Comparison of ENCODE assay signal across 17 mouse cellular contexts in genomic region chr12:35384211-35384610, GRCm38 (mm10).
DNase-seq lines count a peak whose midpoint lies in the region; ATAC-seq lines count a peak whose summit lies in the region.
"Had no signal": no experiment of that assay in that cellular context is flagged by ENCODE, and none has a peak within 500 bp of the region (broad histone marks: within the 10 kb centered on the region; RNA-seq: fewer than 3 reads in every experiment).

No protein-coding gene starts in this region.

- H3K27me3 ChIP-seq in neural tube, embryonic 15.5 days (replicated peaks): no peaks in the 10 kb centered on the region
- H3K27me3 ChIP-seq: midbrain, embryonic 15.5 days had no signal

- no peaks in the 10 kb centered on the region for H3K4me1 ChIP-seq in neural tube, embryonic 15.5 days
- H3K4me1 ChIP-seq: midbrain, embryonic 15.5 days had no signal

- 88% methylated on average over 4 of the region's 4 CpGs for WGBS in neural tube, embryonic 15.5 days

- no peak overlapping the region for H3K27ac ChIP-seq in neural tube, embryonic 15.5 days (replicated peaks)
- H3K27ac ChIP-seq: layer of hippocampus, adult 2 months; left cerebral cortex, adult 2 months; macrophage; midbrain, embryonic 15.5 days had no signal

- H3K4me2 ChIP-seq in neural tube, embryonic 15.5 days: no peak overlapping the region
- H3K4me2 ChIP-seq: midbrain, embryonic 15.5 days had no signal

- no peaks in the 10 kb centered on the region for H3K9me3 ChIP-seq in neural tube, embryonic 15.5 days (replicated peaks)
- H3K9me3 ChIP-seq: midbrain, embryonic 15.5 days had no signal

- ATAC-seq in hematopoietic stem cell, adult 5-6 weeks (replicated peaks in 1 of 2; ENCODE audit: insufficient read depth in 1 of 2, low FRiP score in 2 of 2, low TSS enrichment in 1 of 2, low read depth in 1 of 2, poor library complexity in 2 of 2, severe bottlenecking in 2 of 2): peak; percentile 62 to 71
- peak; percentile 54 for ATAC-seq in megakaryocyte, adult 5-6 weeks (ENCODE audit: poor library complexity, severe bottlenecking)
- ATAC-seq in neural tube, embryonic 15.5 days (ENCODE audit: low FRiP score): no peak
- ATAC-seq: inflammation-experienced regulatory T-cells, adult 6 months; midbrain, embryonic 15.5 days had no signal

- no peak overlapping the region for H3K9ac ChIP-seq in neural tube, embryonic 15.5 days (replicated peaks)
- H3K9ac ChIP-seq: midbrain, embryonic 15.5 days had no signal

- peak; percentile 4 for DNase-seq in gastrocnemius, postnatal 25 days
- DNase-seq in gastrocnemius, adult 8-10 months (ENCODE audit: low spot score in 2 of 2): no peak
- peak; percentile 45 for DNase-seq in kidney, postnatal 10 days
- DNase-seq in kidney, adult 8-10 months: no peak
- DNase-seq in testis, postnatal 14 days (ENCODE audit: low spot score): no peak
- DNase-seq: cerebellum, adult 9-10 months; liver; right cerebral cortex, postnatal 25 days; thymus, postnatal 4 days had no signal

- no peaks in the 10 kb centered on the region for H3K36me3 ChIP-seq in neural tube, embryonic 15.5 days
- H3K36me3 ChIP-seq: midbrain, embryonic 15.5 days had no signal

- no peak overlapping the region for H3K4me3 ChIP-seq in neural tube, embryonic 15.5 days (replicated peaks)
- H3K4me3 ChIP-seq: layer of hippocampus, adult 2 months; left cerebral cortex, adult 2 months; midbrain, embryonic 15.5 days had no signal

Comparison
In these comparisons a context has a peak if more than half of its experiments do, and no peak if none do; other contexts are left out.
1. DNase-seq: peak in gastrocnemius, postnatal 25 days (single experiment) and kidney, postnatal 10 days (single experiment); none in gastrocnemius, adult 8-10 months (0 of 2), kidney, adult 8-10 months (0 of 2) and testis, postnatal 14 days (single experiment).